Mouse (Mus musculus) stomach, postnatal 0 days (tissue): ENCODE measurements around the gene Omp.

Experiments used
- CTCF ChIP-seq: IDR thresholded peaks from 2 replicates; pipeline ENCODE4 v1.5.1; 2016; ENCODE audit warnings: antibody characterized with exemption, low read depth, mild to moderate bottlenecking, moderate library complexity
- EP300 ChIP-seq: optimal IDR thresholded peaks from 2 replicates; pipeline ENCODE3; 2016; ENCODE audit warnings: antibody characterized with exemption

GRCm38 (mm10) chr7:98137583-98137982 lies 7.7 kb downstream of the Omp start:
- no peak for TF ChIP-seq CTCF
- TF ChIP-seq EP300, result no peak
